Mouse (Mus musculus): ENCODE measurements around the gene C1s1. TPM values are rescaled to one million over a fixed set of nuclear protein-coding genes. Genes with fewer than 3 reads are reported as not detected.
A peak's percentile ranks its signal among the peaks of the same experiment; 100 is the strongest.
"Not testable (repeated sequence)": the region's sequence is repeated elsewhere in the genome, so short reads cannot be mapped to it uniquely, and the experiment has no call there.

C1s1 gene
- polyA plus RNA-seq, 1 experiment from 2014 or later: 130 TPM

- Histone ChIP-seq H3K27me3 (ENCODE audit: insufficient read depth, low read length) (no peaks in the 10 kb centered on the region), H3K9ac (replicated peaks) (no peak within 1 kb of the TSS), H3K4me2 (ENCODE audit: low read depth, low read length) (no peak within 1 kb of the TSS), H3K4me1 (ENCODE audit: insufficient read depth) (no peaks in the 10 kb centered on the region), H3K9me3 (ENCODE audit: low read length) (no peaks in the 10 kb centered on the region), H3K36me3 (replicated peaks; ENCODE audit: insufficient read depth, low read length) (no peaks in the 10 kb centered on the region), H3K4me3 (ENCODE audit: low read depth, low read length) (no peak within 1 kb of the TSS), H3K27ac (ENCODE audit: low read depth) (no peak within 1 kb of the TSS)
- 4% methylated on average over 8 of the region's 8 CpGs for WGBS (ENCODE audit: insufficient replicate concordance)
- peak; percentile 67 for DNase-seq
- no peak for ATAC-seq
- TF ChIP-seq EP300 (IDR thresholded peaks at IDR 0.05; ENCODE audit: low read depth) (no peak), CTCF (IDR thresholded peaks at IDR 0.05; ENCODE audit: low read depth) (peak; percentile 92)
Measured at GRCm38 (mm10) chr6:124570026-124570425, 27.9 kb upstream of the C1s1 start, which contains the start of gene C1rb. Gene C1rb (plus strand): TSS chr6:124570294.

- H3K4me3 ChIP-seq (ENCODE audit: low read depth, low read length); ATAC-seq; H3K36me3 ChIP-seq (replicated peaks; ENCODE audit: insufficient read depth, low read length); H3K4me2 ChIP-seq (ENCODE audit: low read depth, low read length); H3K27me3 ChIP-seq (ENCODE audit: insufficient read depth, low read length); H3K9me3 ChIP-seq (ENCODE audit: low read length); DNase-seq; H3K27ac ChIP-seq (ENCODE audit: low read depth); H3K9ac ChIP-seq (replicated peaks); H3K4me1 ChIP-seq (ENCODE audit: insufficient read depth): not testable (repeated sequence)
- 79% methylated on average over 1 of the region's 2 CpGs for WGBS (ENCODE audit: insufficient replicate concordance)
Measured at GRCm38 (mm10) chr6:124561611-124562010, 19.5 kb upstream of the C1s1 start.

- not testable (repeated sequence) for H3K9ac ChIP-seq (replicated peaks); H3K36me3 ChIP-seq (replicated peaks; ENCODE audit: insufficient read depth, low read length); H3K4me3 ChIP-seq (ENCODE audit: low read depth, low read length); H3K27me3 ChIP-seq (ENCODE audit: insufficient read depth, low read length); H3K4me1 ChIP-seq (ENCODE audit: insufficient read depth); DNase-seq; H3K4me2 ChIP-seq (ENCODE audit: low read depth, low read length); H3K27ac ChIP-seq (ENCODE audit: low read depth); H3K9me3 ChIP-seq (ENCODE audit: low read length); ATAC-seq
- 67% methylated on average over 4 of the region's 4 CpGs for WGBS (ENCODE audit: insufficient replicate concordance)
Measured at GRCm38 (mm10) chr6:124561156-124561555, 19.0 kb upstream of the C1s1 start.

GRCm38 (mm10) chr6:124555956-124556355, 13.8 kb upstream of the C1s1 start:
- WGBS (ENCODE audit: insufficient replicate concordance): 64% methylated on average over 2 of the region's 2 CpGs
- DNase-seq; H3K4me3 ChIP-seq (ENCODE audit: low read depth, low read length); H3K4me2 ChIP-seq (ENCODE audit: low read depth, low read length); H3K27me3 ChIP-seq (ENCODE audit: insufficient read depth, low read length); H3K36me3 ChIP-seq (replicated peaks; ENCODE audit: insufficient read depth, low read length); H3K9me3 ChIP-seq (ENCODE audit: low read length); ATAC-seq; H3K4me1 ChIP-seq (ENCODE audit: insufficient read depth); H3K9ac ChIP-seq (replicated peaks); H3K27ac ChIP-seq (ENCODE audit: low read depth): not testable (repeated sequence)

GRCm38 (mm10) chr6:124552766-124553165, 10.6 kb upstream of the C1s1 start:
- Histone ChIP-seq H3K4me1 (ENCODE audit: insufficient read depth) (no peaks in the 10 kb centered on the region), H3K4me3 (ENCODE audit: low read depth, low read length) (no peak overlapping the region), H3K9ac (replicated peaks) (no peak overlapping the region), H3K4me2 (ENCODE audit: low read depth, low read length) (no peak overlapping the region), H3K27ac (ENCODE audit: low read depth) (no peak overlapping the region), H3K27me3 (ENCODE audit: insufficient read depth, low read length) (no peaks in the 10 kb centered on the region), H3K36me3 (replicated peaks; ENCODE audit: insufficient read depth, low read length) (no peaks in the 10 kb centered on the region), H3K9me3 (ENCODE audit: low read length) (peaks cover 4% of the 10 kb centered on the region)
- ATAC-seq (no peak), DNase-seq (no peak)
- TF ChIP-seq CTCF (IDR thresholded peaks at IDR 0.05; ENCODE audit: low read depth) (no peak), EP300 (IDR thresholded peaks at IDR 0.05; ENCODE audit: low read depth) (no peak)
- WGBS (ENCODE audit: insufficient replicate concordance): 73% methylated on average over 22 of the region's 22 CpGs

GRCm38 (mm10) chr6:124549023-124549550, 6.9 kb upstream of the C1s1 start:
- Histone ChIP-seq H3K4me1 (ENCODE audit: insufficient read depth) (no peaks in the 10 kb centered on the region), H3K4me3 (ENCODE audit: low read depth, low read length) (no peak overlapping the region), H3K27me3 (ENCODE audit: insufficient read depth, low read length) (no peaks in the 10 kb centered on the region), H3K9ac (replicated peaks) (no peak overlapping the region), H3K36me3 (replicated peaks; ENCODE audit: insufficient read depth, low read length) (no peaks in the 10 kb centered on the region), H3K4me2 (ENCODE audit: low read depth, low read length) (no peak overlapping the region), H3K9me3 (ENCODE audit: low read length) (peaks cover 4% of the 10 kb centered on the region), H3K27ac (ENCODE audit: low read depth) (no peak overlapping the region)
- WGBS (ENCODE audit: insufficient replicate concordance): 74% methylated on average over 3 of the region's 3 CpGs
- ATAC-seq: no peak
- no peak for TF ChIP-seq EP300 (IDR thresholded peaks at IDR 0.05; ENCODE audit: low read depth)
- DNase-seq: no peak

GRCm38 (mm10) chr6:124547979-124548378, 5.8 kb upstream of the C1s1 start:
- 75% methylated on average over 3 of the region's 3 CpGs for WGBS (ENCODE audit: insufficient replicate concordance)

More at GRCm38 (mm10) chr6:124547979-124548378, 5.8 kb upstream of the C1s1 start:
- H3K4me2 ChIP-seq (ENCODE audit: low read depth, low read length); H3K4me3 ChIP-seq (ENCODE audit: low read depth, low read length); ATAC-seq; H3K9me3 ChIP-seq (ENCODE audit: low read length); H3K27me3 ChIP-seq (ENCODE audit: insufficient read depth, low read length); H3K36me3 ChIP-seq (replicated peaks; ENCODE audit: insufficient read depth, low read length); DNase-seq; H3K27ac ChIP-seq (ENCODE audit: low read depth); H3K9ac ChIP-seq (replicated peaks); H3K4me1 ChIP-seq (ENCODE audit: insufficient read depth): not testable (repeated sequence)
